Mouse (Mus musculus) right cerebral cortex, postnatal 25 days (tissue): ENCODE results near the gene Dchs2.
"Not testable (repeated sequence)": the region's sequence is repeated elsewhere in the genome, so short reads cannot be mapped to it uniquely, and the experiment has no call there.

Experiments
- DNase-seq: peaks from one replicate; pipeline ENCODE4 v3.0.0; 2022

Dchs2 gene

GRCm38 (mm10) chr3:83127726-83128448 lies at the start of gene Dchs2:
Gene Dchs2 (plus strand): TSS chr3:83127948.
- peak; percentile 26 for DNase-seq

DNA sequence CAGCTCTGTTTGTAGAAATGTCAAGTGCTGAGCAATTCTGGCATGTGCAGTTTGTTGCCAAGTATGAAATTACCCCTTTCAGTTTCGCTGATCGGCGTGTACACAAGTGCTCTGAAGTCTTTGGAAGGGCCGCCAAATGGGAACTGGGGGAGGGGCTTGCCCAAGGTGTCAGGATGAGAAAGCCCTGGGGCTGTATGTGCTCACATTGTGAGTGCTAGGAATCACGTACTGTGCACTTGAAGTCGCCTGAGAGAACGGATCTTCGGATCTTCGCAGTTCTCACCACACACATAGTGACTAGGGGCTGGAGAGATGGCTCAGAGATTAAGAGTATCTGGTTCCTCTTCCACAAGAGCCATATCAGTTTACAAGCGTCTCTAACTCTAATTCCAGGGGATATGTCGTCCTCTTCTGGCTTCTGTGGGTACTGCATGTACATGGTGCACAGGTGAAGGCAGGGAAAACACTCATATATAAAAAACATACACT lies 47.1 kb upstream of the Dchs2 start:
- peak; percentile 17 for DNase-seq

DNA sequence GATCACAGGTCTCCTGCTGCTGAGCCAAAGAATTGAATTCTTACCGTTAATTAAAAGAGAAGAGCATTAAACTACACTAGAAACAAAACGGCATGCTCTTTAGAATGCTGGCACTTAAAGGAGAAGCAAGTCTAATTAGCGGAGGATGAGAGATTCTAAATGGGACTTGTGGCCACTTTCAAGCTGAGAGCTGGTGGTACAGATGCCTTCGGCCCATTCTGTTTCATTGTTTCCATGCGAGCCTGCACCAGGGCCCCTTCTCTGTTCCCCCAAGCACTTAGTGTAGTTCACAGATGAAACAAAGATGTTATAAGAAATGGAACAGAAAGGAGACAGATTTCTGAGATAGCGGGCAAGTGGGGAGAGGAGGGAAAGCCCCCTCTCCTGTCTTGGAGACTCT lies 30.2 kb upstream of the Dchs2 start:
- DNase-seq, result no peak

DNA sequence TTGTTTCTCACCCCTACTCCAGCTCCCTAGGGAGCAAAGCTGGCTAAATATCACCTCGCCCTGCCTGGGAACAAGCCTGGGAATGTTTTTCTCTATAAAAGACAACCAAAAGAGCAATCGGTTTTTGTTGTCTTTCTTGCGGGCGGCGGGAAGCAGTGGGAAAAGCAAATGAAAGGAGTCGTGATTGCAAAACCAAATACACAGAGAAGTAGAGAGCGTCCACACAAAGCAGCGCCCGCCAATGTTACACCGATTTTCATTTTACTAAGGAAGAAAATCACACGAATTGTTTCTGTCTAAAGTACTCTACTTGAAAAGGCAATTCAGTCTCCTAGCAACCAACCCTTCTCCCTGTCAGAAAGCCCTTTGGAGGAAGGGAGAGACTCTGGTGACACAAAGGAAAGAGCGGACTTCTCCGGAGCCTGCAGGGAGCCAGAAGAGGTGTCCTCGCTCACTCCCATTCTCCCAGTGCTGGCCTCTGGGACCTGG lies 29.2 kb upstream of the Dchs2 start:
- no peak for DNase-seq

- DNase-seq, result no peak
These were observed 28.6 kb upstream of the Dchs2 start for GRCm38 (mm10) chr3:83099139-83099538.

DNA sequence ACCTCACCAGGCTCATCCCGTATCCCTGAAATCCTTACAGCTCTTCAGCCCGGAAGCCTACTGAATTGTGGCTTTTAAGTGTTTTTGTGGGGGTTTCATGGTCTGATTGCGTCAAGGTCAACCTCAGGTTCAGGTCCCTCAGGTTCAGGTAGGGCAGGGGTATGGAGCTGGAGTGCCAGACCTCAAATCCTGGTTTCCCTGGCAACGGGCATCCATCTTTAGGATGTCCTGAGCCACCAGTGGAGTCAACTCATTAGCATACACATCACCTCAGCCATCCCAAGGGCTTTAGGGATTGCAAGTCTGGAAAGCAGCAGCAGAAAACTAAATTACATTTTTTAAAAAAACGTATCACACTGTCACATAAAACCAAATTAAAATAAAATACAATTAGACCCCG lies 28.1 kb upstream of the Dchs2 start:
- no peak for DNase-seq

DNA sequence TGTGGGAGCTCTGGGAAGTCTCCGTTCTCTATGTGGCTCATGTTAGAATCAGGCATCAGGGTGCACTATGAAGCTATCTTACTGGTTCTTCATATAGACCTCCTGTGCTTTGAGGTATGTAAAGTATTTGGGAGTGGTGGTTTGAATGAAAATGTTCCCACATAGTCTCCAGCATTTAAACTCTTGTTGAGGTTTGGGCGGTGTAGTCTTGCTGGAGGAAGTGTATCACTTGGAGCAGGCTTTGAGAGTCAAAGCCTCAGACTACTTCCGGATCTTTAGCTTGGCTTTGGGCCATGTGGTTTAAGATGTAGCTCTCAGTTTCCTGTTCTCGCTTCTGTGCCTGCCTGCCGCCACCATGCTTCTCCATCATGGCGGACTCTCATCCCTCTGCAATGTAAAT lies 25.5 kb upstream of the Dchs2 start:
- no peak for DNase-seq

GRCm38 (mm10) chr3:83110163-83110562 lies 17.6 kb upstream of the Dchs2 start:
- no peak for DNase-seq

- DNase-seq, result no peak
These were observed 16.1 kb upstream of the Dchs2 start for GRCm38 (mm10) chr3:83111485-83112261.

- no peak for DNase-seq
These were observed 14.9 kb upstream of the Dchs2 start for GRCm38 (mm10) chr3:83112869-83113268.

- DNase-seq, result no peak
These were observed 12.8 kb upstream of the Dchs2 start for GRCm38 (mm10) chr3:83114946-83115345.

DNA sequence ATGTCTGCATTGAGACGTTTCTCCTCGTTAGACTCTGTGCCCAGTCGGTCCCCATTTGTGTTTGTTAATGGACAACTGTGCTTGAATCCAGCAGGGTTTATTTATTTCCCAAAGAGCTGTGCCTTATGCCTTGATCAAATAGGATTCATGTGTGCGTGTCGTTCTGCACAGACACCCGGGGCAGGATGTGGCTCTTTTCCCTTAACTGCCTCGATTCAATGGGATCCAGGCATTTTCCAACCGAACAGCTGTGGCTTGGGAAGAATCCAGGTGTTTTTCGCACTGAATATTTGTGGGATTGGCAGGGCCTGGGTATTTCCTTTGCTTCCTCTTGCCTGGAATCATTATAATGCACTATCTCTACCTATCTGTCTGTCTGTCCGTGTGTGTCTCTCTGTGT lies 10.2 kb upstream of the Dchs2 start:
- DNase-seq, result no peak

DNA sequence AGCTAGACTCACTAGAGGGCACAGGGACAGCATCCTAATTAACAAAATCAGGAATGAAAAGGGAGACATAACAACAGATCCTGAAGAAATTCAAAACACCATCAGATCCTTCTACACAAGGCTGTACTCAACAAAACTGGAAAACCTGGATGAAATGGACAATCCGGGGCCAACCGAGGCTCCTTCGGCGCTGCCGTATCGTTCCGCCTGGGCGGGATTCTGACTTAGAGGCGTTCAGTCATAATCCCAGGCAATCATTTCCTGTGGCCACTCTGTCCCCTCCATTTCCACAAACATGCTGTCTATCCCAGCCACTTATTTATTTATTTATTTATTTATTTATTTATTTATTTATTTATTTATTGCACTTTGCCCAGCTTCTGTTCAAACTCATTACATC lies 3.8 kb upstream of the Dchs2 start:
- not testable (repeated sequence) for DNase-seq

GRCm38 (mm10) chr3:83127088-83127725 lies 541 bp upstream of the Dchs2 start:
- DNase-seq, result no peak

GRCm38 (mm10) chr3:83128449-83128922 lies 738 bp downstream of the Dchs2 start:
- DNase-seq, result no peak

GRCm38 (mm10) chr3:83129151-83129550 lies 1.4 kb downstream of the Dchs2 start:
- no peak for DNase-seq

GRCm38 (mm10) chr3:83136413-83136812 lies 8.7 kb downstream of the Dchs2 start:
- no peak for DNase-seq

- no peak for DNase-seq
These were observed 11.1 kb downstream of the Dchs2 start for GRCm38 (mm10) chr3:83138820-83139219.

DNA sequence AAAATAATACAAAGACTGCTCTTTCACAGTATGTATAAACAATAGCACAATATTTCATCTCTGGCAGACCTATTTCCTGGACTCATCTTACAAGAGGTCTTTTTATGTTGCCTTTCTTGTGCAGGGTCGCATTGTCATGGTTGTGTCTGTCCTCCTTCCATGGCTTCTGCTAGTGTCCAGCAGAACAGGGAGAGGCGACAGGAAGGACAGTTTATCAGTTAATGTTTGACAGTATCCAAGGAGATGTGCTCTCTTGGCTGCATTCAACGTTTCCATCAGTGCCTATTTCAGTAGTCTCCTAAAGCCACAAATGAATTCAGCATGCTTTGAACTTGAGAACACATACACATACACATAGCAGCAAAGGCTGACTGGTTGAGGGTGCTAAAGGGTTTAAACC lies 17.9 kb downstream of the Dchs2 start:
- DNase-seq, result no peak

DNA sequence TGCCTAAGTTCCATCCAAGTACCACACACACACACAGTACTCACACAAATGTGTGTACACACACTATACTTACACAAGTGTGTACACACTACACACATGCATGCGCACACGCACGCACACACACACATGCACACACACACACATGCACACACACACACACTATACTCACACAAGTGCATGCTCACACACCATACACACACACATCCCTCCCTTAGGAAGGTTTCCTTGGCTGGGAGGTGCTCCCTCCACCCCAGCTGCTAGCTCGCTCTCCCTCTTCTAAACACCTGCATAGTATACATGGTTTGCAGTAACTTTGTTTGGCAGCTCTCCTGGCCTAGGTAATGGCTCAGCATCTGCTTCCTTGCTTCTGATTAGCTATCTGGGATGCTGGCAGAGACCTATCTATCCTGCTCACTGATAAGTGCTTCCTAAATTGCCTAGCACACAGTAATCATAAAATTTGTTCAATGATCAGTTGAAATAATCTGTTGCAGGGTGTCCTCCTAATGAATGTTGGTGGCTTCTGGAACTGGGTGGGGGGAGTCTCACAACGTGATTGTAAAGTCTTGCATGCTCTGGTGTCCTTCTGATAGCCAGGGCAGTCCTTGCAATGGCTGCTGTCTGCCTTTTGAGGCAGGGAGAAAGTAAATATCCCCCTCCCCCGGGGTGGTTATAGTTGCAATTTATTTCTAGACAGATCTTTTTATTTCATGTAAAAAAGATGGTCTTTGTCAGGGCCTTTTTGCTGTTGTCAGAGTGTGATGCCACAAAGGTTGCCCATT lies 19.7 kb downstream of the Dchs2 start:
- no peak for DNase-seq

DNA sequence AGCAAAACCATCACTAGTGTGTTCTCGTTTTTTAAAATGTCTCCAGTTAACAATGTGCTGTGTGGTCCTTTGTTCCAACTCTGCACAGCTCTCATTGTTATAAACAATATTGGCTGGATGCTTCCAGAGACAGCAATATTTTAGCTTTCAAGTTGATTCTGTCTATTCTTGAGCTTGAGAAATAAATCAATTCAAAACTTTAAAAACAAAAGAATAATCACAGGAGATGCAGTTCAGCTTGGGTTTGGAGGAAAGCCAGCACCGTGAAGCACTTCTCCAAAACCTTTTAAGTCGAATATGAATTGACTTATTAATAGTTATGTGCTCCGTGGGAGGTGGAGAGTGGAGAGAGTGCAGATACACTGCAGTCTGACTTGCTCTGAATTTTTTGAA lies 20.3 kb downstream of the Dchs2 start:
- no peak for DNase-seq

GRCm38 (mm10) chr3:83148508-83148907 lies 20.8 kb downstream of the Dchs2 start:
- DNase-seq, result no peak

- DNase-seq, result no peak
These were observed 27.9 kb downstream of the Dchs2 start for GRCm38 (mm10) chr3:83155600-83155999.
